Mouse (Mus musculus): ENCODE results near the gene Rhbdf1. TPM values are rescaled to one million over a fixed set of nuclear protein-coding genes. Genes with fewer than 3 reads are reported as not detected.
A peak's percentile ranks its signal among the peaks of the same experiment; 100 is the strongest.

Rhbdf1 gene
- polyA plus RNA-seq, 1 experiment from 2014 or later, result 57.6 TPM

- Histone ChIP-seq H3K4me3 (replicated peaks) (no peak overlapping the region), H3K4me2 (no peak overlapping the region), H3K4me1 (0 out of 2 replicates have a peak, but pooled peaks cover 2% of the 10 kb centered on the region), H3K27ac (no peak overlapping the region), H3K36me3 (no peaks in the 10 kb centered on the region), H3K9me3 (no peaks in the 10 kb centered on the region), H3K9ac (no peak overlapping the region), H3K27me3 (replicated peaks) (no peaks in the 10 kb centered on the region)
- 80% methylated on average over 4 of the region's 4 CpGs for WGBS
- ATAC-seq (ENCODE audit: insufficient read depth, low FRiP score, low read depth), result no peak
Observed at GRCm38 (mm10) chr11:32181246-32181645, 40.9 kb downstream of the Rhbdf1 start.

GRCm38 (mm10) chr11:32178506-32178905 is 43.6 kb downstream of the Rhbdf1 start:
- ATAC-seq (ENCODE audit: insufficient read depth, low FRiP score, low read depth), result no peak
- H3K36me3 ChIP-seq, result no peaks in the 10 kb centered on the region

GRCm38 (mm10) chr11:32166683-32167082 is 55.4 kb downstream of the Rhbdf1 start:
- ATAC-seq (ENCODE audit: insufficient read depth, low FRiP score, low read depth), result peak; percentile 51; the same call in 1 of the 2 replicates
- Histone ChIP-seq H3K9ac (no peak overlapping the region), H3K4me3 (replicated peaks) (no peak overlapping the region), H3K4me2 (no peak overlapping the region), H3K4me1 (peaks cover 8% of the 10 kb centered on the region; the same call in 1 of the 2 replicates), H3K9me3 (no peaks in the 10 kb centered on the region), H3K36me3 (no peaks in the 10 kb centered on the region), H3K27me3 (replicated peaks) (no peaks in the 10 kb centered on the region), H3K27ac (no peak overlapping the region)
- WGBS, result 65% methylated on average over 4 of the region's 4 CpGs

More at GRCm38 (mm10) chr11:32178506-32178905, 43.6 kb downstream of the Rhbdf1 start:
- Histone ChIP-seq H3K27ac (no peak overlapping the region), H3K4me1 (0 out of 2 replicates have a peak, but pooled peaks cover 2% of the 10 kb centered on the region), H3K9me3 (no peaks in the 10 kb centered on the region), H3K27me3 (replicated peaks) (no peaks in the 10 kb centered on the region), H3K4me3 (replicated peaks) (no peak overlapping the region), H3K4me2 (no peak overlapping the region), H3K9ac (no peak overlapping the region)
- WGBS, result 54% methylated on average over 1 of the region's 1 CpGs

GRCm38 (mm10) chr11:32161922-32162804 is 59.9 kb downstream of the Rhbdf1 start:
- H3K9me3 ChIP-seq, result no peaks in the 10 kb centered on the region
- peak overlapping the region; percentile 16 for H3K4me3 ChIP-seq (replicated peaks)
- H3K4me2 ChIP-seq, result peak overlapping the region; percentile 55
- peak; percentile 82; the same call in 1 of the 2 replicates for ATAC-seq (ENCODE audit: insufficient read depth, low FRiP score, low read depth)
- peaks cover 10% of the 10 kb centered on the region; the same call in 1 of the 2 replicates for H3K4me1 ChIP-seq
- no peak overlapping the region for H3K27ac ChIP-seq
- WGBS, result 17% methylated on average over 28 of the region's 28 CpGs
- H3K27me3 ChIP-seq (replicated peaks), result no peaks in the 10 kb centered on the region
- H3K9ac ChIP-seq, result no peak overlapping the region; the same call in 1 of the 2 replicates
- no peaks in the 10 kb centered on the region for H3K36me3 ChIP-seq

- H3K4me3 ChIP-seq (replicated peaks), result peak overlapping the region; percentile 16
- ATAC-seq (ENCODE audit: insufficient read depth, low FRiP score, low read depth), result no peak
Observed at GRCm38 (mm10) chr11:32161500-32161899, 60.6 kb downstream of the Rhbdf1 start.

GRCm38 (mm10) chr11:32160341-32160740 is 61.8 kb downstream of the Rhbdf1 start:
- 78% methylated on average over 7 of the region's 7 CpGs for WGBS
- H3K27ac ChIP-seq, result no peak overlapping the region

More at GRCm38 (mm10) chr11:32161500-32161899, 60.6 kb downstream of the Rhbdf1 start:
- peaks cover 10% of the 10 kb centered on the region; the same call in 1 of the 2 replicates for H3K4me1 ChIP-seq
- H3K27ac ChIP-seq, result no peak overlapping the region
- no peaks in the 10 kb centered on the region for H3K36me3 ChIP-seq
- whole genome bisulfite sequencing, result 10% methylated on average over 9 of the region's 9 CpGs
- H3K4me2 ChIP-seq, result peak overlapping the region; percentile 55
- H3K27me3 ChIP-seq (replicated peaks), result no peaks in the 10 kb centered on the region
- H3K9ac ChIP-seq, result no peak overlapping the region; the same call in 1 of the 2 replicates
- H3K9me3 ChIP-seq, result no peaks in the 10 kb centered on the region

More at GRCm38 (mm10) chr11:32160341-32160740, 61.8 kb downstream of the Rhbdf1 start:
- no peak overlapping the region for H3K4me3 ChIP-seq (replicated peaks)
- no peaks in the 10 kb centered on the region for H3K9me3 ChIP-seq
- H3K4me2 ChIP-seq, result no peak overlapping the region
- no peak overlapping the region for H3K9ac ChIP-seq
- no peak for ATAC-seq (ENCODE audit: insufficient read depth, low FRiP score, low read depth)
- no peaks in the 10 kb centered on the region for H3K36me3 ChIP-seq
- H3K27me3 ChIP-seq (replicated peaks), result no peaks in the 10 kb centered on the region
- H3K4me1 ChIP-seq, result peaks cover 10% of the 10 kb centered on the region; the same call in 1 of the 2 replicates

Other genes starting within 250 kb of the Rhbdf1 start
- 7.8 and 8.2 TPM in 2 replicates for gene Nsg2, start 221.8 kb downstream of the Rhbdf1 start, polyA plus RNA-seq (2015; fragmentation: Nextera tagmentation; extraction: Ambion mirVana)
- 0.06 and 0.09 TPM in 2 replicates for gene Il9r, start 22.0 kb downstream of the Rhbdf1 start, polyA plus RNA-seq (2015; fragmentation: Nextera tagmentation; extraction: Ambion mirVana)
- 52.6 and 57.5 TPM in 2 replicates for gene Snrnp25, start 16.9 kb downstream of the Rhbdf1 start, polyA plus RNA-seq (2015; fragmentation: Nextera tagmentation; extraction: Ambion mirVana)
- gene Mpg, start 4.2 kb upstream of the Rhbdf1 start, polyA plus RNA-seq (2015; fragmentation: Nextera tagmentation; extraction: Ambion mirVana), result 32.7 and 35.8 TPM in 2 replicates
- 35.6 and 39.0 TPM in 2 replicates for gene Nprl3, start 45.4 kb upstream of the Rhbdf1 start, polyA plus RNA-seq (2015; fragmentation: Nextera tagmentation; extraction: Ambion mirVana)
- gene Hba-x, start 54.1 kb upstream of the Rhbdf1 start, polyA plus RNA-seq (2015; fragmentation: Nextera tagmentation; extraction: Ambion mirVana), result 61.7 and 62.6 TPM in 2 replicates
- gene Hba-a1, start 61.2 kb upstream of the Rhbdf1 start, polyA plus RNA-seq (2015; fragmentation: Nextera tagmentation; extraction: Ambion mirVana), result 4,810 and 9,460 TPM in 2 replicates
- gene Hbq1b, start 64.7 kb upstream of the Rhbdf1 start, polyA plus RNA-seq (2015; fragmentation: Nextera tagmentation; extraction: Ambion mirVana), result 4.5 and 8.8 TPM in 2 replicates
- gene Hba-a2, start 74.2 kb upstream of the Rhbdf1 start, polyA plus RNA-seq (2015; fragmentation: Nextera tagmentation; extraction: Ambion mirVana), result 12,213 and 21,597 TPM in 2 replicates
- gene Hbq1a, start 77.8 kb upstream of the Rhbdf1 start, polyA plus RNA-seq (2015; fragmentation: Nextera tagmentation; extraction: Ambion mirVana), result 0.89 and 1.3 TPM in 2 replicates
- 18.6 and 20.3 TPM in 2 replicates for gene Sh3pxd2b, start 125.5 kb upstream of the Rhbdf1 start, polyA plus RNA-seq (2015; fragmentation: Nextera tagmentation; extraction: Ambion mirVana)
- 37.8 and 38.7 TPM in 2 replicates for gene Ubtd2, start 233.1 kb upstream of the Rhbdf1 start, polyA plus RNA-seq (2015; fragmentation: Nextera tagmentation; extraction: Ambion mirVana)

All from stomach, embryonic 15.5 days (tissue).